Mouse (Mus musculus) bone marrow macrophage, adult 2 months (primary cell): ENCODE measurements around the gene Trappc3l.

Experiments used
- CTCF ChIP-seq: IDR thresholded peaks from 2 replicates; pipeline ENCODE4 v1.5.1; 2012; ENCODE audit warnings: low read depth, mild to moderate bottlenecking, low read length, moderate library complexity
- POLR2A ChIP-seq: IDR thresholded peaks from 2 replicates; pipeline ENCODE4 v1.6.1; 2012; ENCODE audit warnings: mild to moderate bottlenecking, low read depth, low read length, borderline replicate concordance

DNA sequence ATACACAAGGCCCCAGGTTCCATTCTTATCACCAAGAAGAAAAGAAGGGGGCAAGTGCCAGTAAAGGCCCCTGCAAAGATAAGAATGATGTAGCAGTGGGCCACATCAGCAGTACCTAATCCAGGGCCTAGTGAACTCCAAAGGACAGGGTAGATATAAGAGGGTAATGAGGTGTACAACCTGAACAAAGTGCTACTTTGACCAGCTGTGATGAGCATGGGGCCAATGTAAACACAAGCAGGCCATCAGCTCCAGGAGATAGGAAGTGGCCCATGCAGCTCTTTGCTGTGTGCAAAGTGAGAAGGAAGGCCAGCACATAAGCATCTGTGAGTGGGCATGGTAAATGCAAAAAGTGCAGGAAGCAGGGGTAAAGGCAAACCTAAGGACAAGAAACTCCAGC, 39.0 kb upstream of the Trappc3l start:
- no peak for TF ChIP-seq POLR2A
- no peak for TF ChIP-seq CTCF
